Mouse (Mus musculus) thymus, postnatal 14 days (tissue): ENCODE measurements around the gene Exoc6b.

Experiments
- DNase-seq: peaks from one replicate; pipeline ENCODE4 v3.0.0; 2021

The Exoc6b gene

GRCm38 (mm10) chr6:84875869-84876268, 193.4 kb downstream of the Exoc6b start:
- DNase-seq: no peak

- DNase-seq: no peak
These were observed 202.2 kb downstream of the Exoc6b start for GRCm38 (mm10) chr6:84867114-84867513.

GRCm38 (mm10) chr6:84864625-84865024, 204.7 kb downstream of the Exoc6b start:
- DNase-seq: no peak

GRCm38 (mm10) chr6:84863816-84864375, 205.4 kb downstream of the Exoc6b start:
- no peak for DNase-seq

GRCm38 (mm10) chr6:84845665-84846064, 223.6 kb downstream of the Exoc6b start:
- no peak for DNase-seq

- no peak for DNase-seq
These were observed 228.2 kb downstream of the Exoc6b start for GRCm38 (mm10) chr6:84841138-84841537.

GRCm38 (mm10) chr6:84807546-84807945, 261.8 kb downstream of the Exoc6b start:
- DNase-seq: no peak

- no peak for DNase-seq
These were observed 263.1 kb downstream of the Exoc6b start for GRCm38 (mm10) chr6:84806132-84806730.

- peak; percentile 5 for DNase-seq
These were observed 270.6 kb downstream of the Exoc6b start for GRCm38 (mm10) chr6:84798736-84799135.

- no peak for DNase-seq
These were observed 285.3 kb downstream of the Exoc6b start for GRCm38 (mm10) chr6:84783994-84784393.

- no peak for DNase-seq
These were observed 289.3 kb downstream of the Exoc6b start for GRCm38 (mm10) chr6:84779987-84780386.

- DNase-seq: no peak
These were observed 290.3 kb downstream of the Exoc6b start for GRCm38 (mm10) chr6:84778970-84779369.

GRCm38 (mm10) chr6:84775908-84776307, 293.4 kb downstream of the Exoc6b start:
- no peak for DNase-seq

GRCm38 (mm10) chr6:84755266-84755665, 314.0 kb downstream of the Exoc6b start:
- no peak for DNase-seq

GRCm38 (mm10) chr6:84752806-84753420, 316.4 kb downstream of the Exoc6b start:
- no peak for DNase-seq

GRCm38 (mm10) chr6:84751409-84751808, 317.9 kb downstream of the Exoc6b start:
- no peak for DNase-seq

- DNase-seq: no peak
These were observed 322.4 kb downstream of the Exoc6b start for GRCm38 (mm10) chr6:84746847-84747395.

- DNase-seq: no peak
These were observed 323.0 kb downstream of the Exoc6b start for GRCm38 (mm10) chr6:84746193-84746846.

GRCm38 (mm10) chr6:84745570-84745969, 323.7 kb downstream of the Exoc6b start:
- no peak for DNase-seq

GRCm38 (mm10) chr6:84742227-84742626, 327.1 kb downstream of the Exoc6b start:
- DNase-seq: no peak

- DNase-seq: peak; percentile 42
These were observed 332.4 kb downstream of the Exoc6b start for GRCm38 (mm10) chr6:84736942-84737341.

GRCm38 (mm10) chr6:84726876-84727275, 342.4 kb downstream of the Exoc6b start:
- DNase-seq: no peak

GRCm38 (mm10) chr6:84713171-84713570, 356.1 kb downstream of the Exoc6b start:
- DNase-seq: no peak

- DNase-seq: no peak
These were observed 358.5 kb downstream of the Exoc6b start for GRCm38 (mm10) chr6:84710831-84711230.
